Mouse (Mus musculus) olfactory bulb, adult 2 months (tissue): Measurements from ENCODE around the gene Bcap29. TPM values are rescaled to one million over a fixed set of nuclear protein-coding genes. Genes with fewer than 3 reads are reported as not detected.
"Not testable (repeated sequence)": the region's sequence is repeated elsewhere in the genome, so short reads cannot be mapped to it uniquely, and the experiment has no call there.

Source experiments
- H3K27ac ChIP-seq: fragments of 200-500 bp; 2 replicates; pipeline ENCODE4 v1.5.1; 2012; ENCODE audit warnings: low read depth, low read length; ENCODE audit not compliant: insufficient read depth
- H3K4me1 ChIP-seq: fragments of 200-500 bp; 2 replicates; pipeline ENCODE4 v1.6.1; 2012; ENCODE audit warnings: low read length; ENCODE audit not compliant: control insufficient read depth, insufficient read depth
- H3K4me3 ChIP-seq: fragments of 200-500 bp; 2 replicates; pipeline ENCODE4 v1.5.1; 2012; ENCODE audit warnings: mild to moderate bottlenecking, low read depth, low read length, moderate library complexity; ENCODE audit not compliant: insufficient read depth
- CTCF ChIP-seq: fragments of 200-500 bp; IDR thresholded peaks from 2 replicates; pipeline ENCODE4 v1.5.1; 2012; ENCODE audit warnings: low read depth, mild to moderate bottlenecking, low read length, moderate library complexity; ENCODE audit not compliant: insufficient read depth
- POLR2A ChIP-seq: fragments of 200-500 bp; IDR thresholded peaks from 2 replicates; pipeline ENCODE4 v1.6.1; 2012; ENCODE audit warnings: mild to moderate bottlenecking, low read depth, low read length, moderate library complexity; ENCODE audit not compliant: insufficient read depth
- WGBS: fragments of 180-500 bp; shearing (Covaris S2); methylation state at CpG from one replicate; pipeline ENCODE4 v1.1.7; 2018; 5-methylcytosine and 5-hydroxymethylcytosine counted together
- polyA plus RNA-seq: library from polyadenylated mRNA; stranded (reverse); fragments of >200 nt; gene quantifications from 2 replicates; pipeline ENCODE4 v1.2.4, GENCODE M21; 2012; ENCODE audit warnings: low replicate concordance; ENCODE audit not compliant: missing spikeins, insufficient read depth, insufficient read length

Gene Bcap29
- polyA plus RNA-seq, 1 experiment: not detected

GRCm38 (mm10) chr12:31583726-31584125 is 50.7 kb downstream of the Bcap29 start:
- Histone ChIP-seq H3K4me3 (no peak overlapping the region), H3K27ac (no peak overlapping the region), H3K4me1 (no peaks in the 10 kb centered on the region; the same call in 1 of the 2 replicates)
- no peak for TF ChIP-seq POLR2A
- no peak for TF ChIP-seq CTCF
- 92% methylated on average over 2 of the region's 2 CpGs for WGBS

GRCm38 (mm10) chr12:31582081-31582480 is 52.4 kb downstream of the Bcap29 start:
- 95% methylated on average over 5 of the region's 5 CpGs for WGBS
- Histone ChIP-seq H3K27ac (no peak overlapping the region), H3K4me1 (no peaks in the 10 kb centered on the region; the same call in 1 of the 2 replicates), H3K4me3 (no peak overlapping the region)
- TF ChIP-seq POLR2A (no peak), CTCF (no peak)

- WGBS: 48% methylated on average over 7 of the region's 7 CpGs
- Histone ChIP-seq H3K4me3 (no peak overlapping the region), H3K27ac (no peak overlapping the region), H3K4me1 (no peaks in the 10 kb centered on the region)
- no peak for TF ChIP-seq POLR2A
These were observed 53.1 kb downstream of the Bcap29 start for GRCm38 (mm10) chr12:31581319-31581810.

- no peak overlapping the region for H3K27ac ChIP-seq
- no peak for TF ChIP-seq POLR2A
- no peak for TF ChIP-seq CTCF
- WGBS: 67% methylated on average over 5 of the region's 5 CpGs
These were observed 53.7 kb downstream of the Bcap29 start for GRCm38 (mm10) chr12:31580634-31581318.

GRCm38 (mm10) chr12:31578691-31579476 is 55.6 kb downstream of the Bcap29 start:
- Histone ChIP-seq H3K27ac (no peak overlapping the region), H3K4me3 (no peak overlapping the region), H3K4me1 (no peaks in the 10 kb centered on the region)
- TF ChIP-seq CTCF (no peak), POLR2A (no peak)
- WGBS: 49% methylated on average over 8 of the region's 8 CpGs

More at GRCm38 (mm10) chr12:31580634-31581318, 53.7 kb downstream of the Bcap29 start:
- no peaks in the 10 kb centered on the region for H3K4me1 ChIP-seq
- no peak overlapping the region for H3K4me3 ChIP-seq

GRCm38 (mm10) chr12:31574506-31574905 is 60.0 kb downstream of the Bcap29 start:
- 70% methylated on average over 5 of the region's 5 CpGs for WGBS
- Histone ChIP-seq H3K27ac (no peak overlapping the region), H3K4me3 (no peak overlapping the region), H3K4me1 (no peaks in the 10 kb centered on the region)
- no peak for TF ChIP-seq POLR2A

- Histone ChIP-seq H3K4me3 (no peak overlapping the region), H3K4me1 (no peaks in the 10 kb centered on the region), H3K27ac (no peak overlapping the region)
- no peak for TF ChIP-seq CTCF
- TF ChIP-seq POLR2A: no peak
- 67% methylated on average over 2 of the region's 2 CpGs for WGBS
These were observed 64.7 kb downstream of the Bcap29 start for GRCm38 (mm10) chr12:31569784-31570183.

GRCm38 (mm10) chr12:31568661-31569060 is 65.8 kb downstream of the Bcap29 start:
- H3K4me1 ChIP-seq: no peaks in the 10 kb centered on the region
- H3K27ac ChIP-seq: no peak overlapping the region
- no peak for TF ChIP-seq POLR2A
- no peak overlapping the region for H3K4me3 ChIP-seq

- H3K4me1 ChIP-seq, H3K27ac ChIP-seq, H3K4me3 ChIP-seq: not testable (repeated sequence)
- WGBS: 37% methylated on average over 10 of the region's 10 CpGs
These were observed 66.9 kb downstream of the Bcap29 start for GRCm38 (mm10) chr12:31567535-31567934.
